Mouse (Mus musculus) heart, adult 2 months (tissue): Measurements from ENCODE around the gene Vangl1. TPM values are rescaled to one million over a fixed set of nuclear protein-coding genes. Genes with fewer than 3 reads are reported as not detected.

Experiments used
- DNase-seq, 2 experiments: peaks; one replicate each; pipeline ENCODE4 v3.0.0; 2021
- H3K27ac ChIP-seq: fragments of 200-600 bp; 2 replicates; pipeline ENCODE4 v1.8.1; 2022
- H3K27me3 ChIP-seq: fragments of 200-500 bp; 2 replicates; pipeline ENCODE4 v1.6.1; 2012; ENCODE audit warnings: mild to moderate bottlenecking, low read length, inconsistent platforms, mixed read lengths; ENCODE audit not compliant: control insufficient read depth, insufficient read depth
- H3K36me3 ChIP-seq: fragments of 200-500 bp; 2 replicates; pipeline ENCODE4 v1.6.1; 2012; ENCODE audit warnings: low read length, inconsistent platforms; ENCODE audit not compliant: control insufficient read depth, insufficient read depth
- H3K4me1 ChIP-seq: fragments of 200-500 bp; 2 replicates; pipeline ENCODE4 v1.6.1; 2011; ENCODE audit warnings: low read length; ENCODE audit not compliant: control insufficient read depth, insufficient read depth
- H3K4me3 ChIP-seq: fragments of 200-600 bp; 2 replicates; pipeline ENCODE4 v1.8.1; 2022
- H3K79me2 ChIP-seq: fragments of 200-500 bp; replicated peaks from 2 replicates; pipeline ENCODE4 v1.6.1; 2012; ENCODE audit warnings: mild to moderate bottlenecking, inconsistent platforms, low read length, moderate library complexity, mixed read lengths; ENCODE audit not compliant: control insufficient read depth, insufficient read depth
- H3K9ac ChIP-seq: fragments of 200-500 bp; 2 replicates; pipeline ENCODE4 v1.6.1; 2012; ENCODE audit warnings: low read depth, mild to moderate bottlenecking, control low read depth, inconsistent platforms, low read length, mixed read lengths
- CTCF ChIP-seq: fragments of 200-600 bp; IDR thresholded peaks from 2 replicates; pipeline ENCODE4 v1.8.1; 2022; ENCODE audit warnings: antibody characterized with exemption, mild to moderate bottlenecking, moderate library complexity
- EP300 ChIP-seq: fragments of 200-500 bp; IDR thresholded peaks from 2 replicates; pipeline ENCODE4 v1.6.1; 2011; ENCODE audit warnings: low read depth, low read length, control low read depth; ENCODE audit not compliant: insufficient read depth
- POLR2A ChIP-seq: fragments of 200-500 bp; IDR thresholded peaks from 2 replicates; pipeline ENCODE4 v1.6.1; 2011; ENCODE audit warnings: mild to moderate bottlenecking, low read depth, low read length, control low read depth; ENCODE audit not compliant: insufficient read depth
- WGBS: fragments of 180-500 bp; shearing (Covaris S2); methylation state at CpG from one replicate; pipeline ENCODE4 v1.1.7; 2018; 5-methylcytosine and 5-hydroxymethylcytosine counted together
- intact Hi-C: fragments of 180-260 bp; cut with DNase I; formaldehyde crosslinking; loops from one replicate; pipeline ENCODE4 v1.15.1; 2025
- polyA plus RNA-seq: library from polyadenylated mRNA; depleted of rRNA; stranded (reverse); fragments of >200 nt; gene quantifications from 2 replicates; pipeline ENCODE4 v1.2.3, GENCODE M21; 2012
- total RNA-seq, 2 experiments: library from RNA; stranded (reverse); gene quantifications; 2 replicates each; pipeline ENCODE4 v1.2.3; 2021

The Vangl1 gene
- total and polyA plus RNA-seq, 3 experiments, result 9.7 to 15.9 (median 10.6) TPM

DNA sequence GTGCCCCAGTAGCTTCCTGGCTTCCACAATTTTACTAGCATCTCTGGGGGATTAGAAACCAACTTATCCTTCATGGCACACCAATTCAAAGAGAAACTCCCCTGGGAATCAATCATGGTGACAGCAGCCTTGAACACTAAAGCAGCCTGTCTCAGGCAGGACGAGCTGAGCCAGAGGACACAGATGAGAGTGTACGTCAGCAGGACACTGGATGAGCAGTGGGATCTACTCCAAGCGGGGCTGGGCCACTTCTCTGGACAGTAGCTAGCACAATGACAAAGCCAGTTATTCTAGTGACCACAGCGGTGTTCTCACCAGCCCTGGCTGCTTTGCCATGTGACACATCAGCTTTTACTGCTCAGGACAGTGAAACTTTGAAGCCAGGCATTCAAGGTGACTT is 23.3 kb downstream of the Vangl1 start:
- TF ChIP-seq POLR2A (no peak), EP300 (no peak), CTCF (no peak)
- peaks cover 1% of the 10 kb centered on the region; the same call in 1 of the 2 replicates for H3K79me2 ChIP-seq
- intact Hi-C loops, result no loop called here
- H3K9ac ChIP-seq, result no peak overlapping the region
- H3K4me1 ChIP-seq, result no peaks in the 10 kb centered on the region
- DNase-seq, result no peak
- no peak overlapping the region for H3K27ac ChIP-seq
- 69% methylated on average over 4 of the region's 4 CpGs for WGBS
- no peak overlapping the region for H3K4me3 ChIP-seq
- H3K27me3 ChIP-seq, result no peaks in the 10 kb centered on the region
- no peaks in the 10 kb centered on the region for H3K36me3 ChIP-seq

DNA sequence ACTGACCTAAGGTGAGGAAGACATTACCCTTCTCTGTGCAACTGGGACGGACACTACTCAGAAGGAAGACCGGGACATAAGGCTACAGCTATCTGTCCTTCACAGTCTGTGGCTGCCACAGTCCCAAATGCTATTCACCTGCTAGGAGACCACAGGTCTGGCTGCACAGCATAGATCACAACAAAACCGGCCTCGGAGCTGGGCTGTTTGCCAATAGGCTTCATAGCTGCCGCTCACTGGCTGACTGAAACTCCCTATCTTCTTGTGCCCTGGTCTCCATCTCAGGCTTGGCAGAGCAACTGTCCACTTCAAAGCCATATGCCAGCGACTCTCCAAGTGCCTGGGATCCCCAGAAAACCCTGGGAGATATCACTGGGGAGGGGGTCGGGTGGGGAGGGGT is 23.7 kb downstream of the Vangl1 start:
- H3K79me2 ChIP-seq, result peaks cover 1% of the 10 kb centered on the region; the same call in 1 of the 2 replicates
- 0 out of 2 replicates have a peak, but pooled peaks have one; percentile 7 for TF ChIP-seq EP300
- TF ChIP-seq CTCF, result no peak
- TF ChIP-seq POLR2A, result no peak
- H3K4me3 ChIP-seq, result no peak overlapping the region
- H3K27ac ChIP-seq, result no peak overlapping the region
- no peaks in the 10 kb centered on the region for H3K27me3 ChIP-seq
- no peaks in the 10 kb centered on the region for H3K4me1 ChIP-seq
- H3K36me3 ChIP-seq, result no peaks in the 10 kb centered on the region
- DNase-seq, result peak in 1 of 2 experiments; percentile 68
- intact Hi-C loops, result no loop called here
- WGBS, result 44% methylated on average over 7 of the region's 7 CpGs
- no peak overlapping the region for H3K9ac ChIP-seq

DNA sequence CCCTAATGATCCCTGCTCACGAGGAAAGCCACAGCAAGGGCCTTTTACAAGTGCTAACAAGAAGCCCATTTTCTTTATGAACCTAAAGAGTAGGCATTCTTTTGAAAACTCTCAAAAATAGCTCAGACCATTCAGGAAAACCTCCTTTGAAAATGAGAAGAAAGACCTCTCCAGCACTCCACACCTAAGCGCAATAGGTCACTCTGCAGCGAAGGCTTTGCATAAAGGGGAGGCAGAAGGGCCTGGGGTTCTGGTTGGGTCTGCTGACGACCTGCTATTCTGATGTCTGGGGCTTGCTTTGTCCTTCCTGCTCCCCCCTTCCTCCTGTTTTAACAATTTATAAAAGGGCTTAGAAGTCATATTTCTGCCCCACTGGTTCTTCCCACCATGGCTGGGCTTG is 24.6 kb downstream of the Vangl1 start:
- Histone ChIP-seq H3K27me3 (no peaks in the 10 kb centered on the region), H3K27ac (no peak overlapping the region), H3K4me1 (no peaks in the 10 kb centered on the region), H3K79me2 (0 out of 2 replicates have a peak, but pooled peaks cover 1% of the 10 kb centered on the region), H3K4me3 (no peak overlapping the region), H3K9ac (no peak overlapping the region), H3K36me3 (no peaks in the 10 kb centered on the region)
- intact Hi-C loops, result no loop called here
- DNase-seq, result no peak
- WGBS, result 93% methylated on average over 4 of the region's 4 CpGs
- no peak for TF ChIP-seq EP300
- no peak for TF ChIP-seq POLR2A
- no peak for TF ChIP-seq CTCF

DNA sequence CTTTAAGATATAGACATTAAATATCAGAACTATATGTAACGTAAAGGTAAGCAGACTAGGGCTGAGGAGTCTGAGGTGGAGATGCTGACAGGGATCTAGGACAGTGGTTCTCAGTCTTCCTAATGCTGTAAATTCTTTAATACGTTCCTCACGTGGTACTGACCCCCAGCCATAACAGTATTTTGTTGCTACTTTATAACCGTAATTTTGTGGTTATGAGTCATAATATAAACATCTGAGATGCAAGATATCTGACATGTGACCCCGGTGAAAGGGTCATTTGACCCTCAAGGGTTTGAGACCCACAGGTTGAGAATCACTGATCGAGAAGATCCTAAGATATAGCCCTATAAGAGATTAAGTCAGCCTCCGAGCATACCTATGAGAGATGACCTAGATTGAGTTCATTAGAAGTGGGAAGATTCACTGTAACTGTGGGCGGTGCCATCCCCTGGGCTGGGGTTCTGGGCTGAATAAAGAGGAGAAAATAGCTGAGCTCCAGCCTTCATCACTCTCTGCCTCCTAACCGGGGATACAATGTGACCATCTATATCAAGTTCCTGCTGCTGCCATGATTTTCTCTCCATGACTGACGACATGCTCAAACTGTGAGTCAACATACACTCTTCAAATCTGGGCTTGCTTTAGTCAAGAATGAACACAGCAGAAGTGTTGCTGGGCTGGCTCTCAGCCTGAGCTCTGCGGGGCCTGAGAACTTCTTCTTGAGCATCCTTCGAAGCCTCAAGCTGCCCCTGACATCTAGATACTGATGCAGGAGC is 26.5 kb downstream of the Vangl1 start:
- WGBS, result 94% methylated on average over 12 of the region's 12 CpGs
- intact Hi-C loops, result no loop called here
- Histone ChIP-seq H3K36me3 (no peaks in the 10 kb centered on the region), H3K79me2 (0 out of 2 replicates have a peak, but pooled peaks cover 1% of the 10 kb centered on the region), H3K4me1 (no peaks in the 10 kb centered on the region), H3K4me3 (no peak overlapping the region), H3K27ac (no peak overlapping the region), H3K9ac (no peak overlapping the region), H3K27me3 (no peaks in the 10 kb centered on the region)
- TF ChIP-seq EP300 (no peak), CTCF (no peak), POLR2A (no peak)
- no peak for DNase-seq

DNA sequence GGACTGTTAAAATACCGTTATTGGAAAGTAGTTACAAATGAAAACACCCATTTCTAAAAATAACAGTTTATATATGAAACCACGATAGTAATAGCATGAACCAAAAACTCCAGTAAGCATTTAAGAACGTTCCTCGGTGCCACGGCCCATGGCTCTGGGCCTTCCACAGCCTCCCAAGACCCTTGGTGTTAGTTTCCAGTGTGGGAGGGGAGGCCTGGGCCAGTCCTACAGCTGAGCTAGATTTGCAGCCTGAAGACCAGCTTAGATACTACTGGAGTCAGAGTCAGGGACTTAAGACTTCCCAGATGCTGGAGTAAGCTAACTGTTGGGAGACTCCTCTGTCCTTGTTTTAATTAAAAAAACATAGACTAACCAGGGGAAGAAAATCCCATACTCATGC is 28.4 kb downstream of the Vangl1 start:
- 84% methylated on average over 5 of the region's 5 CpGs for WGBS
- H3K36me3 ChIP-seq, result no peaks in the 10 kb centered on the region
- no peak for TF ChIP-seq POLR2A
- no peak for TF ChIP-seq EP300
- TF ChIP-seq CTCF, result no peak
- no peaks in the 10 kb centered on the region for H3K27me3 ChIP-seq
- H3K4me1 ChIP-seq, result no peaks in the 10 kb centered on the region
- DNase-seq, result no peak
- H3K79me2 ChIP-seq, result 0 out of 2 replicates have a peak, but pooled peaks cover 1% of the 10 kb centered on the region
- H3K27ac ChIP-seq, result no peak overlapping the region
- intact Hi-C loops, result no loop called here
- H3K9ac ChIP-seq, result no peak overlapping the region
- H3K4me3 ChIP-seq, result no peak overlapping the region

DNA sequence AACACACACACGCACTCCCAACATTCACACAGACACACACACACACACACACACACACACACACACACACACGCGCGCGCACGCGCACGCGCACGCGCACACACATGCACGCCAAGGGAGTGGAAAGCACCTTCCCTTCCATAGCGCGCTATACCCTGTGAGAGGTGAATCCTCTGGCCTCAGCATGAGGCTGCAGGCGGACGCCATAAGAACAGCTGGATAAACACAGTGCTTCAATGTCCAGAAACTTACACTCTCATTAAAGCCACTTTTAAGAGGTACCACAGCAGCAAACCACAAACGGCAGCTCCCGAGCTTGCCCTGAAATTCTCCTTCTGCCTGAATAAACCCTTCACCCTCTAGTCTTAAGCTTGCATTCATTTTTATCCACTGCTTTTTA is 28.8 kb downstream of the Vangl1 start:
- H3K9ac ChIP-seq, result no peak overlapping the region
- no peaks in the 10 kb centered on the region for H3K27me3 ChIP-seq
- H3K4me3 ChIP-seq, result no peak overlapping the region
- no peaks in the 10 kb centered on the region for H3K36me3 ChIP-seq
- DNase-seq, result no peak
- 0 out of 2 replicates have a peak, but pooled peaks cover 1% of the 10 kb centered on the region for H3K79me2 ChIP-seq
- no peaks in the 10 kb centered on the region for H3K4me1 ChIP-seq
- intact Hi-C loops, result no loop called here
- no peak overlapping the region for H3K27ac ChIP-seq
- WGBS, result 91% methylated on average over 17 of the region's 18 CpGs
- TF ChIP-seq CTCF (no peak), POLR2A (no peak), EP300 (no peak)
